Mouse (Mus musculus) stomach, embryonic 15.5 days (tissue): ENCODE results near the gene Muc4. TPM values are rescaled to one million over a fixed set of nuclear protein-coding genes. Genes with fewer than 3 reads are reported as not detected.
A peak's percentile ranks its signal among the peaks of the same experiment; 100 is the strongest.

Experiments used
- ATAC-seq: fragments of 200-750 bp; cut with Nextera tagmentation; 2 replicates; pipeline ENCODE4 v1.8.0; 2017; ENCODE audit warnings: low read depth, moderate number of reproducible peaks, moderate TSS enrichment; ENCODE audit not compliant: insufficient read depth, low FRiP score
- H3K27ac ChIP-seq: fragments of 300-500 bp; sonication (generic); 2 replicates; pipeline ENCODE4 v1.5.1; 2015; ENCODE audit warnings: mild to moderate bottlenecking, inconsistent platforms
- H3K27me3 ChIP-seq: fragments of 300-500 bp; sonication (generic); replicated peaks from 2 replicates; pipeline ENCODE4 v1.6.1; 2015; ENCODE audit warnings: inconsistent platforms
- H3K36me3 ChIP-seq: fragments of 300-500 bp; sonication (generic); 2 replicates; pipeline ENCODE4 v1.6.1; 2015; ENCODE audit warnings: inconsistent platforms
- H3K4me1 ChIP-seq: fragments of 300-500 bp; sonication (generic); 2 replicates; pipeline ENCODE4 v1.6.1; 2015; ENCODE audit warnings: inconsistent platforms
- H3K4me2 ChIP-seq: fragments of 300-500 bp; sonication (generic); 2 replicates; pipeline ENCODE4 v1.6.1; 2015; ENCODE audit warnings: mild to moderate bottlenecking, inconsistent platforms
- H3K4me3 ChIP-seq: fragments of 300-500 bp; sonication (generic); replicated peaks from 2 replicates; pipeline ENCODE4 v1.5.1; 2015; ENCODE audit warnings: inconsistent platforms
- H3K9ac ChIP-seq: fragments of 300-500 bp; sonication (generic); 2 replicates; pipeline ENCODE4 v1.6.1; 2015; ENCODE audit warnings: inconsistent platforms
- H3K9me3 ChIP-seq: fragments of 300-500 bp; sonication (generic); 2 replicates; pipeline ENCODE4 v1.6.1; 2016; ENCODE audit warnings: inconsistent platforms
- WGBS: fragments of 180-500 bp; shearing (Covaris S2); methylation state at CpG from one replicate; pipeline ENCODE4 v1.1.7; 2015; 5-methylcytosine and 5-hydroxymethylcytosine counted together
- polyA plus RNA-seq: library from polyadenylated mRNA; unstranded; fragments of >200 nt; fragmentation: Nextera tagmentation; extraction: Ambion mirVana; gene quantifications from 2 replicates; pipeline ENCODE4 v1.2.1, GENCODE M21; 2015

The Muc4 gene
- polyA plus RNA-seq, 1 experiment from 2014 or later = 7.3 TPM

DNA sequence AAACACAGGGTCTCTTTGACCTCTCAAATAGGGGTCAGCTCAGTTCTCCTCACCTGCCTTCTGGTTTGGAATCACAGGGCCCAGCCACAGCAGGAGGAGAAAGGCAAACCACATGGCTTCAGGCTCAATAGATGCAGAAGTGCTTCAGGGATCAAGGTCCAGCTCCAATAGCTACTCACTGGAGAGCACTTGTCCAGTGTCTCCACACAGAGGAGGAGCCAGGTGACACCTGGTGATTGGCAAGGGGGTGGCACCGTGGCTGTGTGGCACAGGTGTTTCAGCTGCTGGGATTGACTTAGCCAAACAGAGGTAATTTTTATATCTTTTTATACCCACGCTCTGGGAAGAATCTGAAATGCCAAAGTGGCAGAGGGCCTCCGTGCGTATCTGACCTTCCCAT is 74.6 kb downstream of the Muc4 start, which contains the start of gene Smbd1:
Gene Smbd1, minus strand, starts transcription at position 157 of the 400 bp plus-strand sequence.
- 91% methylated on average over 4 of the region's 4 CpGs for WGBS
- Histone ChIP-seq H3K4me1 (peaks cover 9% of the 10 kb centered on the region; the same call in 1 of the 2 replicates), H3K4me3 (no peak within 1 kb of the TSS), H3K9me3 (no peaks in the 10 kb centered on the region), H3K4me2 (no peak within 1 kb of the TSS), H3K27me3 (no peaks in the 10 kb centered on the region), H3K9ac (no peak within 1 kb of the TSS), H3K27ac (no peak within 1 kb of the TSS), H3K36me3 (no peaks in the 10 kb centered on the region)
- ATAC-seq = no peak

GRCm38 (mm10) chr16:32812888-32813361 is 77.2 kb downstream of the Muc4 start:
- H3K36me3 ChIP-seq = no peaks in the 10 kb centered on the region
- H3K4me2 ChIP-seq = peak overlapping the region; percentile 40
- no peak overlapping the region for H3K4me3 ChIP-seq
- H3K27me3 ChIP-seq = no peaks in the 10 kb centered on the region
- WGBS = 2% methylated on average over 9 of the region's 9 CpGs
- no peak overlapping the region for H3K27ac ChIP-seq
- H3K9me3 ChIP-seq = no peaks in the 10 kb centered on the region
- H3K9ac ChIP-seq = no peak overlapping the region
- H3K4me1 ChIP-seq = peaks cover 10% of the 10 kb centered on the region; the same call in 1 of the 2 replicates
- no peak for ATAC-seq

- H3K9ac ChIP-seq = no peak overlapping the region
- peak overlapping the region; percentile 40 for H3K4me2 ChIP-seq
- 46% methylated on average over 9 of the region's 9 CpGs for WGBS
- no peaks in the 10 kb centered on the region for H3K27me3 ChIP-seq
- no peak for ATAC-seq
- no peaks in the 10 kb centered on the region for H3K9me3 ChIP-seq
- H3K27ac ChIP-seq = no peak overlapping the region
- H3K36me3 ChIP-seq = no peaks in the 10 kb centered on the region
- no peak overlapping the region for H3K4me3 ChIP-seq
- peaks cover 10% of the 10 kb centered on the region; the same call in 1 of the 2 replicates for H3K4me1 ChIP-seq
Observed at GRCm38 (mm10) chr16:32813362-32813761, 77.7 kb downstream of the Muc4 start.

- H3K36me3 ChIP-seq = no peaks in the 10 kb centered on the region
- no peak for ATAC-seq
- H3K9me3 ChIP-seq = no peaks in the 10 kb centered on the region
- H3K27me3 ChIP-seq = no peaks in the 10 kb centered on the region
- no peak overlapping the region for H3K27ac ChIP-seq
- no peak overlapping the region for H3K4me2 ChIP-seq
- no peak overlapping the region for H3K4me3 ChIP-seq
- WGBS = 71% methylated on average over 3 of the region's 3 CpGs
- peaks cover 10% of the 10 kb centered on the region; the same call in 1 of the 2 replicates for H3K4me1 ChIP-seq
- H3K9ac ChIP-seq = no peak overlapping the region
Observed at GRCm38 (mm10) chr16:32813771-32814170, 78.1 kb downstream of the Muc4 start.

- Histone ChIP-seq H3K9me3 (no peaks in the 10 kb centered on the region), H3K4me3 (peak overlapping the region; percentile 32), H3K36me3 (no peaks in the 10 kb centered on the region), H3K27me3 (no peaks in the 10 kb centered on the region), H3K27ac (no peak overlapping the region), H3K4me2 (peak overlapping the region; percentile 59), H3K9ac (no peak overlapping the region), H3K4me1 (peaks cover 10% of the 10 kb centered on the region; the same call in 1 of the 2 replicates)
- ATAC-seq = peak; percentile 52; the same call in 1 of the 2 replicates
- WGBS = 18% methylated on average over 14 of the region's 14 CpGs
Observed at GRCm38 (mm10) chr16:32814539-32814938, 78.9 kb downstream of the Muc4 start.

GRCm38 (mm10) chr16:32815160-32815605 is 79.5 kb downstream of the Muc4 start:
- Histone ChIP-seq H3K27me3 (no peaks in the 10 kb centered on the region), H3K27ac (no peak overlapping the region), H3K4me3 (peak overlapping the region; percentile 32), H3K36me3 (no peaks in the 10 kb centered on the region), H3K4me1 (peaks cover 10% of the 10 kb centered on the region; the same call in 1 of the 2 replicates), H3K4me2 (peak overlapping the region; percentile 59), H3K9ac (no peak overlapping the region), H3K9me3 (no peaks in the 10 kb centered on the region)
- 7% methylated on average over 6 of the region's 6 CpGs for WGBS
- ATAC-seq = no peak

DNA sequence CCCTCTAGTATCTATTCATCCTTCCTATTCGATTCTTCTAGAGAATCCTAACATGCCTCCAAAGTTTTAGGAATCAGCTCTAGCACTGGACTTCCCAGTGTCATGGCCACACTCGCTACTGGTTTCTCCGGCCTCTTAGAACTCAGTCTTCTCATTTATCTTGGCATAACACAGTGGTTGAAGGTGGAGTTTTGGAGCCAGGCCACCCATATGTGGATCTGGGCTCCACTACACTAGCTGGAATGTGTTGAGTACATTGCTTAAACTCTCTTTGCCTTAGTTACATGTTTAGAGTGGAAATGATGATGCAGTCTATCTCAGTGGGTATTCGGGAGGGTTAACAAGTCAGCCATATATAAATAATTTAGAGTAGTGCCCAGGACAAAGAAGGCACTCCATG is 82.3 kb downstream of the Muc4 start:
- WGBS = 78% methylated on average over 4 of the region's 4 CpGs

GRCm38 (mm10) chr16:32818441-32818840 is 82.8 kb downstream of the Muc4 start:
- H3K4me1 ChIP-seq = peaks cover 20% of the 10 kb centered on the region; the same call in 1 of the 2 replicates
- H3K36me3 ChIP-seq = no peaks in the 10 kb centered on the region
- H3K4me3 ChIP-seq = no peak overlapping the region
- no peak overlapping the region for H3K9ac ChIP-seq
- no peaks in the 10 kb centered on the region for H3K27me3 ChIP-seq
- ATAC-seq = no peak
- no peak overlapping the region for H3K27ac ChIP-seq
- WGBS = 72% methylated on average over 5 of the region's 5 CpGs
- no peak overlapping the region for H3K4me2 ChIP-seq
- no peaks in the 10 kb centered on the region for H3K9me3 ChIP-seq

More for the DNA sequence above, 82.3 kb downstream of the Muc4 start:
- no peak for ATAC-seq
- no peak overlapping the region for H3K4me3 ChIP-seq
- no peaks in the 10 kb centered on the region for H3K36me3 ChIP-seq
- H3K4me1 ChIP-seq = peaks cover 20% of the 10 kb centered on the region; the same call in 1 of the 2 replicates
- H3K4me2 ChIP-seq = no peak overlapping the region
- H3K9me3 ChIP-seq = no peaks in the 10 kb centered on the region
- no peak overlapping the region for H3K9ac ChIP-seq
- no peaks in the 10 kb centered on the region for H3K27me3 ChIP-seq
- no peak overlapping the region for H3K27ac ChIP-seq

- Histone ChIP-seq H3K4me3 (no peak overlapping the region), H3K36me3 (peaks cover 8% of the 10 kb centered on the region), H3K9me3 (no peaks in the 10 kb centered on the region), H3K9ac (no peak overlapping the region), H3K27me3 (no peaks in the 10 kb centered on the region), H3K4me1 (0 out of 2 replicates have a peak, but pooled peaks cover 10% of the 10 kb centered on the region), H3K27ac (peak overlapping the region; percentile 31; the same call in 1 of the 2 replicates), H3K4me2 (no peak overlapping the region)
- peak; percentile 75 for ATAC-seq
- WGBS = 34% methylated on average over 10 of the region's 10 CpGs
Observed at GRCm38 (mm10) chr16:32821772-32822449, 86.2 kb downstream of the Muc4 start.

- peaks cover 8% of the 10 kb centered on the region for H3K36me3 ChIP-seq
- 54% methylated on average over 6 of the region's 6 CpGs for WGBS
- no peaks in the 10 kb centered on the region for H3K27me3 ChIP-seq
- ATAC-seq = no peak
- H3K9me3 ChIP-seq = no peaks in the 10 kb centered on the region
- no peak overlapping the region for H3K4me2 ChIP-seq
- H3K4me1 ChIP-seq = 0 out of 2 replicates have a peak, but pooled peaks cover 10% of the 10 kb centered on the region
- no peak overlapping the region for H3K9ac ChIP-seq
- H3K27ac ChIP-seq = peak overlapping the region; percentile 31; the same call in 1 of the 2 replicates
- H3K4me3 ChIP-seq = no peak overlapping the region
Observed at GRCm38 (mm10) chr16:32822450-32822827, 86.8 kb downstream of the Muc4 start.

DNA sequence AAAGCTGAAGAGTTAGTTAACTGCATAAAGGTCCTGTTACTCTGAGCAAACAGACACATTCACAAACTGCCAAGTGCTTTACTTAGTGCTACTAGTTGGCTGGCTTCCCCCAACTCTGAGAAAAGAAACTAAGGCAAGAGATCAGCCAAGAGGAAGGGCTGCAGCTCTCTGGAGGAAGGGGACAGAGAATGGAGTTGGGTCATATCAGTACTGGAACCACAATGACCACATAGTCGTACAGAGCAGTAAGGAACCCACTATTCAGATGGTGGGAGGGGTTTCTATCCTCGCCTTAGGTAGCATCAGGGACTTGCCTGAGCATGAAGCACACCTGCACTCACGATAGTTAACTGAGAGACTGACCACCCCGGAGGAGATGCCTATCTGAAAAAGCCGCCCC is 87.2 kb downstream of the Muc4 start:
- Histone ChIP-seq H3K27me3 (no peaks in the 10 kb centered on the region), H3K27ac (no peak overlapping the region), H3K4me1 (0 out of 2 replicates have a peak, but pooled peaks cover 10% of the 10 kb centered on the region), H3K4me2 (no peak overlapping the region), H3K9ac (no peak overlapping the region), H3K9me3 (no peaks in the 10 kb centered on the region), H3K4me3 (no peak overlapping the region), H3K36me3 (peaks cover 8% of the 10 kb centered on the region)
- ATAC-seq = no peak
- 83% methylated on average over 5 of the region's 5 CpGs for WGBS

DNA sequence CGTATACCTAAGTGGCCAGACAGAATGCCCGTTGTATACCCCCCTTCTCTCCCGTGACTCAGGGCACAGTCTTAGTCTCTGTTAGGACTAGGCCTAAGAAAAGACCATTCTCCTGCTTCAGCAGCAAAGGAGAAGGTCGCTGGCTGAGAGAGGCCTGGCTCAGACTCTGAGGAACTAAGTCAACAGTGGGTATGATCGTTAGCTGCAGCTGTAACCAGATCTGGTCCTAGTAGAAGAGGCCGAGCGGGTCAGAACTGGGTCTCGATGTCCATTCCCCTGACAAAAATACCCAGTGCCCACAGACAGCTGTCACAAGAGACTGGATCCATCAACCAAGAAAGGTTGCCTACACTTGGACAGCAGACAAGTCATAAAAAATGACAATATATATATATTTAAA is 87.8 kb downstream of the Muc4 start:
- no peak overlapping the region for H3K4me2 ChIP-seq
- no peaks in the 10 kb centered on the region for H3K27me3 ChIP-seq
- ATAC-seq = no peak
- H3K27ac ChIP-seq = no peak overlapping the region
- no peaks in the 10 kb centered on the region for H3K9me3 ChIP-seq
- H3K36me3 ChIP-seq = peaks cover 8% of the 10 kb centered on the region
- 85% methylated on average over 8 of the region's 8 CpGs for WGBS
- 0 out of 2 replicates have a peak, but pooled peaks cover 10% of the 10 kb centered on the region for H3K4me1 ChIP-seq
- H3K4me3 ChIP-seq = no peak overlapping the region
- H3K9ac ChIP-seq = no peak overlapping the region
